Mouse (Mus musculus) kidney, postnatal 0 days (tissue): ENCODE data around the gene Cebpe. TPM values are rescaled to one million over a fixed set of nuclear protein-coding genes. Genes with fewer than 3 reads are reported as not detected.

Source experiments
- ATAC-seq: fragments of 200-750 bp; cut with Nextera tagmentation; replicated peaks from 2 replicates; pipeline ENCODE4 v1.8.0; 2017; ENCODE audit warnings: low read depth, moderate number of reproducible peaks, moderate TSS enrichment, moderate library complexity; ENCODE audit not compliant: low FRiP score
- DNase-seq: peaks from one replicate; pipeline ENCODE4 v3.0.0-alpha.2; 2016; ENCODE audit warnings: low spot score
- H3K27ac ChIP-seq: fragments of 300-500 bp; sonication (generic); 2 replicates; pipeline ENCODE4 v1.5.1; 2014; ENCODE audit warnings: mild to moderate bottlenecking
- H3K27me3 ChIP-seq: fragments of 300-500 bp; sonication (generic); 2 replicates; pipeline ENCODE4 v1.6.1; 2014; ENCODE audit warnings: low read length, mixed read lengths; ENCODE audit not compliant: insufficient read depth
- H3K36me3 ChIP-seq: fragments of 300-500 bp; sonication (generic); 2 replicates; pipeline ENCODE4 v1.6.1; 2014; ENCODE audit warnings: low read length, mixed read lengths; ENCODE audit not compliant: insufficient read depth
- H3K4me1 ChIP-seq: fragments of 300-500 bp; sonication (generic); replicated peaks from 2 replicates; pipeline ENCODE4 v1.6.1; 2014; ENCODE audit warnings: antibody characterized with exemption, low read length, mixed read lengths; ENCODE audit not compliant: insufficient read depth
- H3K4me2 ChIP-seq: fragments of 300-500 bp; sonication (generic); 2 replicates; pipeline ENCODE4 v1.6.1; 2014; ENCODE audit warnings: mild to moderate bottlenecking, low read length, moderate library complexity, mixed read lengths
- H3K4me3 ChIP-seq: fragments of 300-500 bp; sonication (generic); replicated peaks from 2 replicates; pipeline ENCODE4 v1.5.1; 2014; ENCODE audit warnings: low read depth, low read length
- H3K9ac ChIP-seq: fragments of 300-500 bp; sonication (generic); 2 replicates; pipeline ENCODE4 v1.6.1; 2014; ENCODE audit warnings: low read depth, low read length
- H3K9me3 ChIP-seq: fragments of 300-500 bp; sonication (generic); replicated peaks from 2 replicates; pipeline ENCODE4 v1.6.1; 2016; ENCODE audit warnings: low read length, inconsistent platforms, mixed read lengths
- CTCF ChIP-seq: IDR thresholded peaks from 2 replicates; pipeline ENCODE4 v1.5.1; 2016; ENCODE audit warnings: antibody characterized with exemption, low read depth, mild to moderate bottlenecking, moderate library complexity
- WGBS: fragments of 180-500 bp; shearing (Covaris S2); extraction: QIAGEN DNeasy Blood & Tissue Kit; methylation state at CpG from one replicate; pipeline ENCODE4 v1.1.7; 2014; 5-methylcytosine and 5-hydroxymethylcytosine counted together
- polyA plus RNA-seq: library from polyadenylated mRNA; unstranded; fragments of >200 nt; fragmentation: Nextera tagmentation; extraction: Ambion mirVana; gene quantifications from 2 replicates; pipeline ENCODE4 v1.2.1, GENCODE M21; 2015

Cebpe gene
- polyA plus RNA-seq, 1 experiment from 2014 or later = not detected

GRCm38 (mm10) chr14:54728823-54729653 lies 17.1 kb upstream of the Cebpe start:
- Histone ChIP-seq H3K27me3 (no peaks in the 10 kb centered on the region), H3K4me1 (no peaks in the 10 kb centered on the region), H3K4me2 (no peak overlapping the region), H3K27ac (no peak overlapping the region), H3K9me3 (no peaks in the 10 kb centered on the region), H3K4me3 (no peak overlapping the region), H3K9ac (no peak overlapping the region), H3K36me3 (0 out of 2 replicates have a peak, but pooled peaks cover 3% of the 10 kb centered on the region)
- ATAC-seq (no peak), DNase-seq (no peak)
- WGBS = 81% methylated on average over 13 of the region's 13 CpGs
- no peak for TF ChIP-seq CTCF

- Histone ChIP-seq H3K36me3 (0 out of 2 replicates have a peak, but pooled peaks cover 3% of the 10 kb centered on the region), H3K4me1 (no peaks in the 10 kb centered on the region), H3K4me2 (no peak overlapping the region), H3K9me3 (no peaks in the 10 kb centered on the region), H3K4me3 (no peak overlapping the region), H3K27ac (no peak overlapping the region), H3K27me3 (no peaks in the 10 kb centered on the region), H3K9ac (no peak overlapping the region)
- no peak for ATAC-seq
- 74% methylated on average over 5 of the region's 5 CpGs for WGBS
- TF ChIP-seq CTCF = no peak
- no peak for DNase-seq
These were observed 15.6 kb upstream of the Cebpe start for GRCm38 (mm10) chr14:54727565-54727964.

- TF ChIP-seq CTCF = no peak
- DNase-seq = no peak
- Histone ChIP-seq H3K9ac (no peak overlapping the region), H3K27ac (no peak overlapping the region), H3K36me3 (0 out of 2 replicates have a peak, but pooled peaks cover 3% of the 10 kb centered on the region), H3K4me1 (no peaks in the 10 kb centered on the region), H3K4me3 (no peak overlapping the region), H3K9me3 (no peaks in the 10 kb centered on the region), H3K27me3 (no peaks in the 10 kb centered on the region), H3K4me2 (no peak overlapping the region)
- no peak for ATAC-seq
- 80% methylated on average over 6 of the region's 6 CpGs for WGBS
These were observed 12.1 kb upstream of the Cebpe start for GRCm38 (mm10) chr14:54724049-54724448.

GRCm38 (mm10) chr14:54721711-54722110 lies 9.7 kb upstream of the Cebpe start:
- ATAC-seq = no peak
- TF ChIP-seq CTCF = no peak

GRCm38 (mm10) chr14:54720654-54721350 lies 8.8 kb upstream of the Cebpe start:
- WGBS = 83% methylated on average over 7 of the region's 7 CpGs
- H3K27ac ChIP-seq = no peak overlapping the region

More at GRCm38 (mm10) chr14:54721711-54722110, 9.7 kb upstream of the Cebpe start:
- H3K9me3 ChIP-seq = no peaks in the 10 kb centered on the region
- no peak overlapping the region for H3K27ac ChIP-seq
- 82% methylated on average over 10 of the region's 10 CpGs for WGBS
- no peak overlapping the region for H3K4me3 ChIP-seq
- no peak overlapping the region for H3K4me2 ChIP-seq
- no peak overlapping the region for H3K9ac ChIP-seq
- H3K27me3 ChIP-seq = no peaks in the 10 kb centered on the region
- H3K36me3 ChIP-seq = 0 out of 2 replicates have a peak, but pooled peaks cover 3% of the 10 kb centered on the region
- no peak for DNase-seq
- no peaks in the 10 kb centered on the region for H3K4me1 ChIP-seq

GRCm38 (mm10) chr14:54720041-54720440 lies 8.1 kb upstream of the Cebpe start:
- Histone ChIP-seq H3K9me3 (no peaks in the 10 kb centered on the region), H3K4me2 (no peak overlapping the region), H3K27ac (no peak overlapping the region), H3K27me3 (no peaks in the 10 kb centered on the region), H3K36me3 (no peaks in the 10 kb centered on the region), H3K9ac (no peak overlapping the region), H3K4me3 (no peak overlapping the region), H3K4me1 (0 out of 2 replicates have a peak, but pooled peaks cover 3% of the 10 kb centered on the region)
- TF ChIP-seq CTCF = no peak
- 93% methylated on average over 11 of the region's 11 CpGs for WGBS
- ATAC-seq (no peak), DNase-seq (no peak)

More at GRCm38 (mm10) chr14:54720654-54721350, 8.8 kb upstream of the Cebpe start:
- Histone ChIP-seq H3K36me3 (0 out of 2 replicates have a peak, but pooled peaks cover 3% of the 10 kb centered on the region), H3K9me3 (no peaks in the 10 kb centered on the region), H3K9ac (no peak overlapping the region), H3K4me1 (no peaks in the 10 kb centered on the region), H3K27me3 (no peaks in the 10 kb centered on the region), H3K4me3 (no peak overlapping the region), H3K4me2 (no peak overlapping the region)
- ATAC-seq (no peak), DNase-seq (no peak)
- no peak for TF ChIP-seq CTCF
